Mouse (Mus musculus): Measurements from ENCODE around the gene Ikzf1. TPM values are rescaled to one million over a fixed set of nuclear protein-coding genes. Genes with fewer than 3 reads are reported as not detected.

Ikzf1 gene
- polyA plus RNA-seq, 1 experiment from 2014 or later, result 35.1 TPM

GRCm38 (mm10) chr11:11709311-11709710, 24.5 kb downstream of the Ikzf1 start:
- no peaks in the 10 kb centered on the region for H3K9me3 ChIP-seq (replicated peaks; ENCODE audit: control insufficient read depth, low read length)
- no peak overlapping the region for H3K4me2 ChIP-seq (ENCODE audit: low read depth, low read length)
- peaks cover 16% of the 10 kb centered on the region for H3K36me3 ChIP-seq (ENCODE audit: control insufficient read depth, insufficient read depth)
- no peaks in the 10 kb centered on the region for H3K27me3 ChIP-seq (ENCODE audit: control insufficient read depth, insufficient read depth, low read depth, low read length)
- no peak for ATAC-seq (ENCODE audit: low read depth)
- peaks cover 7% of the 10 kb centered on the region; the same call in 1 of the 2 replicates for H3K4me1 ChIP-seq (ENCODE audit: control insufficient read depth, low read depth, low read length)
- H3K27ac ChIP-seq (ENCODE audit: low read length), result no peak overlapping the region
- no peak overlapping the region for H3K9ac ChIP-seq (ENCODE audit: low read depth, low read length)
- H3K4me3 ChIP-seq (ENCODE audit: low read depth, low read length), result no peak overlapping the region
- WGBS (ENCODE audit: insufficient replicate concordance), result 89% methylated on average over 6 of the region's 6 CpGs

DNA sequence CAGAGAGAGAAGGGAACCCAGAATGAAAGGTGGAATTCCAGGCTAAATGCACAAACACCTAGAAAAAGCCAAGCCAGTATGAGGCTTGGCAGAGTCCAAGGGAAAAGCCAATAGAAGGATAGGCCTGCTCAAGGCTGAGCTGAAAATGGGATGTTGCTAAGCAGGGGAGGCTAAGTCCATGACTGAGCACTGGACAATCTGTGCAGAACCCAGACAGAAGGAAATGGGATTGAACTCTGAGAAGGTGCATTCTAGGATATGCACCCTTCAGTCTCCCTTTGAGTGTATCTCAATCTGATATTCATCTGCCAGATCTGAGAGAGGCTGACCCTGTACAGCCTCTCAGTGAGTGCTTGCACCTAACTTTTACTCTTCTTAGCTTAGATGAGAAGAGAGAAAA, 25.9 kb downstream of the Ikzf1 start:
- Histone ChIP-seq H3K36me3 (ENCODE audit: control insufficient read depth, insufficient read depth) (peaks cover 16% of the 10 kb centered on the region), H3K4me3 (ENCODE audit: low read depth, low read length) (no peak overlapping the region), H3K4me1 (ENCODE audit: control insufficient read depth, low read depth, low read length) (peaks cover 7% of the 10 kb centered on the region; the same call in 1 of the 2 replicates), H3K4me2 (ENCODE audit: low read depth, low read length) (no peak overlapping the region), H3K27me3 (ENCODE audit: control insufficient read depth, insufficient read depth, low read depth, low read length) (no peaks in the 10 kb centered on the region), H3K9me3 (replicated peaks; ENCODE audit: control insufficient read depth, low read length) (no peaks in the 10 kb centered on the region), H3K27ac (ENCODE audit: low read length) (no peak overlapping the region), H3K9ac (ENCODE audit: low read depth, low read length) (no peak overlapping the region)
- ATAC-seq (ENCODE audit: low read depth), result no peak

DNA sequence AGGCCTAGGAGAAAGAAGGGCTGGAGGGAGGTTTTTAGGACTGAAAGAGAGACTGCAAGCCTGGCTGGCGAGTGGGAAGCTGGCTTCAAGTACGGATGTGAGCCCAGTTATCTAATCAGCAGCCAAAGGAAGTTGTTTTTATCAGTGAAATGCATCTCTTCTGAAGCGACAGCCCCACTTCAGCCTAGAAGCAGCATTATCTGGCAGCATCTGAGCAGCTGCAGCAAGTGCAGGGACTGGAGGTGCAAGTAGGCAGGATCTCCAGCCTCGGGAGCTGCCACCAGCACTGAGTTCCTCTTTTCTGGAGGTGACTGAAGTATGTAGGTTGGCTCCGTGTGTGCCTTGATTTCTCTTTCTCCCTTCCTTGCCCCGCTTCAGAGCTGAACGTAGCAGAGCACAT, 26.9 kb downstream of the Ikzf1 start:
- Histone ChIP-seq H3K36me3 (ENCODE audit: control insufficient read depth, insufficient read depth) (peaks cover 16% of the 10 kb centered on the region), H3K4me2 (ENCODE audit: low read depth, low read length) (no peak overlapping the region), H3K27me3 (ENCODE audit: control insufficient read depth, insufficient read depth, low read depth, low read length) (no peaks in the 10 kb centered on the region), H3K27ac (ENCODE audit: low read length) (no peak overlapping the region), H3K4me3 (ENCODE audit: low read depth, low read length) (no peak overlapping the region), H3K4me1 (ENCODE audit: control insufficient read depth, low read depth, low read length) (peaks cover 7% of the 10 kb centered on the region; the same call in 1 of the 2 replicates), H3K9ac (ENCODE audit: low read depth, low read length) (no peak overlapping the region), H3K9me3 (replicated peaks; ENCODE audit: control insufficient read depth, low read length) (no peaks in the 10 kb centered on the region)
- 27% methylated on average over 7 of the region's 7 CpGs for WGBS (ENCODE audit: insufficient replicate concordance)
- 0 out of 2 replicates have a peak, but pooled peaks have one; percentile 10 for ATAC-seq (ENCODE audit: low read depth)

GRCm38 (mm10) chr11:11714676-11715075, 29.9 kb downstream of the Ikzf1 start:
- Histone ChIP-seq H3K27ac (ENCODE audit: low read length) (no peak overlapping the region), H3K36me3 (ENCODE audit: control insufficient read depth, insufficient read depth) (peaks cover 11% of the 10 kb centered on the region), H3K4me1 (ENCODE audit: control insufficient read depth, low read depth, low read length) (peaks cover 15% of the 10 kb centered on the region)

DNA sequence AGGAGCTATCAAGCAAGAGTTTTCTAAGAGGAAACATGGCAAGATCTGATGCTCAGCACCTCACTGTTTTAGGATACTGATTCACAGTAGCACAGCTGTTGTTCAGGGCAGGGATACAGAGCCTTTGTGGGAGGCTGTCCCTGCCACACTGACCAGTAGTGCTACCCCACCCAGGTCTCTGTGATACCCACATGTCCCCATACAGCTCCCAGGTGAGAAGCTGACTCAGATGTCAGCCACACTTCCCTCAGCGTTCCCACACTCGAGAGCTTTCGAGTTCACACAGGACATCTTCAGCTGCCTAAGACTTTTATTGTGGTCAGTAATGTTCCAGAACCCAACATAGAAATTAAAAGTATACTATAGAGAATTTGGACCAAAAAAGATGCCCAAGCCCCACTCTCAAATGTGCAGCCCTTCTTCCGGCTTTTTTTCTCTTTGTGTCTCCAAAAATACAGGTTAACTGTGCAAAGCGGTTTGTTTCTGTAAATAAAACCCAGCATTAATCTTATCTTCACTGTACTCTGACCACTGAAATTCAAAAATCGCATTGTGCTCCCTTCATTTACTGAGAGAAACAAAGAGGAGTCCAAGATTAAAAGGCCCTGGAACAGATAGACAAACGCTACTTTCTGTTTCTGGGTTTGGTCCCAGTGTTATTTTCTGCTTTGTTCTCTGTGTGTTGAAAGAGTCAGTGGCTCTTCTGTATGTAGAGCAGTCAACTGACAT, 31.3 kb downstream of the Ikzf1 start:
- Histone ChIP-seq H3K4me1 (ENCODE audit: control insufficient read depth, low read depth, low read length) (peaks cover 13% of the 10 kb centered on the region), H3K4me3 (ENCODE audit: low read depth, low read length) (no peak overlapping the region), H3K27me3 (ENCODE audit: control insufficient read depth, insufficient read depth, low read depth, low read length) (no peaks in the 10 kb centered on the region), H3K9ac (ENCODE audit: low read depth, low read length) (no peak overlapping the region), H3K4me2 (ENCODE audit: low read depth, low read length) (no peak overlapping the region), H3K9me3 (replicated peaks; ENCODE audit: control insufficient read depth, low read length) (no peaks in the 10 kb centered on the region), H3K27ac (ENCODE audit: low read length) (no peak overlapping the region), H3K36me3 (ENCODE audit: control insufficient read depth, insufficient read depth) (peaks cover 8% of the 10 kb centered on the region)
- WGBS (ENCODE audit: insufficient replicate concordance), result 63% methylated on average over 7 of the region's 7 CpGs
- no peak for ATAC-seq (ENCODE audit: low read depth)

More at GRCm38 (mm10) chr11:11714676-11715075, 29.9 kb downstream of the Ikzf1 start:
- Histone ChIP-seq H3K4me2 (ENCODE audit: low read depth, low read length) (no peak overlapping the region), H3K4me3 (ENCODE audit: low read depth, low read length) (no peak overlapping the region), H3K27me3 (ENCODE audit: control insufficient read depth, insufficient read depth, low read depth, low read length) (no peaks in the 10 kb centered on the region), H3K9me3 (replicated peaks; ENCODE audit: control insufficient read depth, low read length) (no peaks in the 10 kb centered on the region), H3K9ac (ENCODE audit: low read depth, low read length) (no peak overlapping the region)
- ATAC-seq (ENCODE audit: low read depth), result no peak
- 63% methylated on average over 2 of the region's 2 CpGs for WGBS (ENCODE audit: insufficient replicate concordance)

- H3K27ac ChIP-seq (ENCODE audit: low read length), result no peak overlapping the region
- no peak overlapping the region for H3K4me2 ChIP-seq (ENCODE audit: low read depth, low read length)
- 64% methylated on average over 2 of the region's 2 CpGs for WGBS (ENCODE audit: insufficient replicate concordance)
- H3K4me1 ChIP-seq (ENCODE audit: control insufficient read depth, low read depth, low read length), result peaks cover 10% of the 10 kb centered on the region
- H3K4me3 ChIP-seq (ENCODE audit: low read depth, low read length), result no peak overlapping the region
- H3K27me3 ChIP-seq (ENCODE audit: control insufficient read depth, insufficient read depth, low read depth, low read length), result no peaks in the 10 kb centered on the region
- peaks cover 8% of the 10 kb centered on the region for H3K36me3 ChIP-seq (ENCODE audit: control insufficient read depth, insufficient read depth)
- H3K9ac ChIP-seq (ENCODE audit: low read depth, low read length), result no peak overlapping the region
- ATAC-seq (ENCODE audit: low read depth), result no peak
- no peaks in the 10 kb centered on the region for H3K9me3 ChIP-seq (replicated peaks; ENCODE audit: control insufficient read depth, low read length)
These were observed 31.9 kb downstream of the Ikzf1 start for GRCm38 (mm10) chr11:11716692-11717037.

DNA sequence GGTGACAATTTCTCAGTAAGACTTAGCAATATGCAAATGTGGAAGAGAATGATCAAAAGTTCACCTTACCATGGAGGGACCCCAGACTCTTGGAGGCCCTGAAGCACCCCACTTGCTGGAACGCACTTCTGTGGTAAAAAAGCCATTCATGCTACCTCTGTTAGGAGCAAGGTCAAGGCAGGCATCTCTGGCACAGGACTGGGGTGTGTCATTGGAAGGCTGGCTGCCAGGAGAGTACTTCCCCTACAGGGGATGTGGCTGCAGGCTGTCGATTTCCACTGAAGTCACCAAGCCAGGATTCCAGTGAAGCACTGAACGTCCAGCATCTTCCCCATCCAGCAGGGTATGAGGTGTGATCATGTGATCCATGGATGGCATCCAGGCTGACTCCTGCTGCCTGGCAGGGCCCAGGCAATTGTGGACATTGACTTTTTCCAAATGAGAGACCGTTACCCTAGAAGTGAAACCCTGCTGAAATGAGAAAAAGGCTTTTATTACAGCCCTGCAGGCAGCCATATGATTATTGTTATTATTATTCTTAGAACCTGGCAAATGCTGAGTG, 32.9 kb downstream of the Ikzf1 start:
- no peak overlapping the region for H3K9ac ChIP-seq (ENCODE audit: low read depth, low read length)
- ATAC-seq (ENCODE audit: low read depth), result no peak
- H3K9me3 ChIP-seq (replicated peaks; ENCODE audit: control insufficient read depth, low read length), result no peaks in the 10 kb centered on the region
- no peak overlapping the region for H3K27ac ChIP-seq (ENCODE audit: low read length)
- peaks cover 10% of the 10 kb centered on the region for H3K4me1 ChIP-seq (ENCODE audit: control insufficient read depth, low read depth, low read length)
- peaks cover 5% of the 10 kb centered on the region; the same call in 1 of the 2 replicates for H3K36me3 ChIP-seq (ENCODE audit: control insufficient read depth, insufficient read depth)
- H3K4me2 ChIP-seq (ENCODE audit: low read depth, low read length), result no peak overlapping the region
- no peak overlapping the region for H3K4me3 ChIP-seq (ENCODE audit: low read depth, low read length)
- H3K27me3 ChIP-seq (ENCODE audit: control insufficient read depth, insufficient read depth, low read depth, low read length), result no peaks in the 10 kb centered on the region
- 72% methylated on average over 4 of the region's 4 CpGs for WGBS (ENCODE audit: insufficient replicate concordance)

DNA sequence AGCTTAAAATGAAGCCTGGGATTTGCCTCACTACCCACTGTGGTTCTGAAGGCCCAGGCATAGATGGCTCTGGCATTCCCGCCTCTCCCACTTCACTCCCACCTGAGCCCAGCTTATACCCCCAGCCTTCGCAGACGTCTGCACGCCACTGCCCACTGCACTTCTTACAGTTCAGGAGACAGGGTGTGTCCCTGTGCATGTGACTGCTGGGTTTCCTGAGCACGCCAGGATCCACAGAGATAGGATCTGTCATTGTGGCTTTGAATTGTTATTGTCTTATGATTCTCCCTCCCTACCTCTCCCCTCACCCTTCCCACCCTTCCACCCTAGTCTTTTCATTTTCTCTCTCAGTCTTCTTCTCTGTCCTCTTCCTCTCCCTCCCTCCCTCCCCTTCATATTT, 34.9 kb downstream of the Ikzf1 start:
- no peak overlapping the region for H3K4me2 ChIP-seq (ENCODE audit: low read depth, low read length)
- no peaks in the 10 kb centered on the region for H3K9me3 ChIP-seq (replicated peaks; ENCODE audit: control insufficient read depth, low read length)
- H3K4me1 ChIP-seq (ENCODE audit: control insufficient read depth, low read depth, low read length), result peaks cover 10% of the 10 kb centered on the region
- H3K9ac ChIP-seq (ENCODE audit: low read depth, low read length), result no peak overlapping the region
- 28% methylated on average over 5 of the region's 5 CpGs for WGBS (ENCODE audit: insufficient replicate concordance)
- ATAC-seq (ENCODE audit: low read depth), result peak; percentile 58
- H3K27ac ChIP-seq (ENCODE audit: low read length), result no peak overlapping the region
- H3K36me3 ChIP-seq (ENCODE audit: control insufficient read depth, insufficient read depth), result 0 out of 2 replicates have a peak, but pooled peaks cover 3% of the 10 kb centered on the region
- H3K27me3 ChIP-seq (ENCODE audit: control insufficient read depth, insufficient read depth, low read depth, low read length), result no peaks in the 10 kb centered on the region
- no peak overlapping the region for H3K4me3 ChIP-seq (ENCODE audit: low read depth, low read length)

- 79% methylated on average over 11 of the region's 11 CpGs for WGBS (ENCODE audit: insufficient replicate concordance)
- H3K27ac ChIP-seq (ENCODE audit: low read length), result peak overlapping the region; percentile 97; the same call in 1 of the 2 replicates
These were observed 40.6 kb downstream of the Ikzf1 start for GRCm38 (mm10) chr11:11725252-11725875.

More at GRCm38 (mm10) chr11:11725252-11725875, 40.6 kb downstream of the Ikzf1 start:
- no peak for ATAC-seq (ENCODE audit: low read depth)
- H3K4me1 ChIP-seq (ENCODE audit: control insufficient read depth, low read depth, low read length), result peaks cover 49% of the 10 kb centered on the region
- no peak overlapping the region for H3K9ac ChIP-seq (ENCODE audit: low read depth, low read length)
- no peaks in the 10 kb centered on the region for H3K36me3 ChIP-seq (ENCODE audit: control insufficient read depth, insufficient read depth)
- no peak overlapping the region for H3K4me2 ChIP-seq (ENCODE audit: low read depth, low read length)
- no peaks in the 10 kb centered on the region for H3K9me3 ChIP-seq (replicated peaks; ENCODE audit: control insufficient read depth, low read length)
- H3K4me3 ChIP-seq (ENCODE audit: low read depth, low read length), result no peak overlapping the region
- H3K27me3 ChIP-seq (ENCODE audit: control insufficient read depth, insufficient read depth, low read depth, low read length), result no peaks in the 10 kb centered on the region

All from liver, embryonic 16.5 days (tissue).